Mouse (Mus musculus): ENCODE data around the gene Zscan29. TPM values are rescaled to one million over a fixed set of nuclear protein-coding genes. Genes with fewer than 3 reads are reported as not detected.

Zscan29 gene
- total RNA-seq, 1 experiment: 5.0 TPM

GRCm38 (mm10) chr2:121183431-121183830 is 12.5 kb upstream of the Zscan29 start:
- Histone ChIP-seq H3K36me3 (ENCODE audit: control insufficient read depth, insufficient read depth, low read length, poor library complexity, severe bottlenecking) (peaks cover 19% of the 10 kb centered on the region), H3K4me3 (ENCODE audit: insufficient read depth in 1 of 2, low read depth in 1 of 2, low read length in 2 of 2, poor library complexity in 1 of 2, severe bottlenecking in 1 of 2) (no peak overlapping the region), H3K27ac (ENCODE audit: insufficient read depth, low read depth, low read length, poor library complexity, severe bottlenecking) (no peak overlapping the region), H3K9me3 (ENCODE audit: control insufficient read depth, insufficient read depth, low read depth, low read length) (no peaks in the 10 kb centered on the region), H3K9ac (ENCODE audit: insufficient read depth, low read depth, low read length, poor library complexity, severe bottlenecking) (no peak overlapping the region), H3K4me1 (ENCODE audit: control insufficient read depth in 2 of 2, insufficient read depth in 2 of 2, low read length in 2 of 2, poor library complexity in 1 of 2) (no peaks in the 10 kb centered on the region)
- TF ChIP-seq HCFC1 (IDR thresholded peaks at IDR 0.05; ENCODE audit: borderline replicate concordance, insufficient read depth, low read length): no peak
- TF ChIP-seq ZNF384 (IDR thresholded peaks at IDR 0.05; ENCODE audit: low read depth, low read length): no peak
- TF ChIP-seq ZC3H11A (IDR thresholded peaks at IDR 0.05; ENCODE audit: borderline replicate concordance, low read depth, low read length): no peak
- no peak for TF ChIP-seq MAFK (IDR thresholded peaks at IDR 0.05; ENCODE audit: insufficient read depth, low read depth, low read length)
- TF ChIP-seq CHD2 (IDR thresholded peaks at IDR 0.05; ENCODE audit: low read depth, low read length): no peak
- in situ Hi-C loops (cut with MboI; ENCODE audit: low sequenced_read_pairs in 2 of 2, unreplicated experiment in 2 of 2): loop anchor here (10.0 kb wide), 2 partner anchors 151 to 161 kb away; no protein-coding TSS in a partner anchor
- no peak for DNase-seq (ENCODE audit: low read depth, low spot score)

GRCm38 (mm10) chr2:121178828-121179479 is 8.0 kb upstream of the Zscan29 start:
- H3K9me3 ChIP-seq (ENCODE audit: control insufficient read depth, insufficient read depth, low read depth, low read length): no peaks in the 10 kb centered on the region
- TF ChIP-seq ZC3H11A (IDR thresholded peaks at IDR 0.05; ENCODE audit: borderline replicate concordance, low read depth, low read length) (no peak), CHD2 (IDR thresholded peaks at IDR 0.05; ENCODE audit: low read depth, low read length) (no peak), ZNF384 (IDR thresholded peaks at IDR 0.05; ENCODE audit: low read depth, low read length) (no peak), HCFC1 (IDR thresholded peaks at IDR 0.05; ENCODE audit: borderline replicate concordance, insufficient read depth, low read length) (no peak), MAFK (IDR thresholded peaks at IDR 0.05; ENCODE audit: insufficient read depth, low read depth, low read length) (no peak)
- H3K4me1 ChIP-seq (ENCODE audit: control insufficient read depth in 2 of 2, insufficient read depth in 2 of 2, low read length in 2 of 2, poor library complexity in 1 of 2): no peaks in the 10 kb centered on the region
- peaks cover 11% of the 10 kb centered on the region for H3K36me3 ChIP-seq (ENCODE audit: control insufficient read depth, insufficient read depth, low read length, poor library complexity, severe bottlenecking)
- no peak overlapping the region for H3K27ac ChIP-seq (ENCODE audit: insufficient read depth, low read depth, low read length, poor library complexity, severe bottlenecking)
- in situ Hi-C loops (cut with MboI; ENCODE audit: low sequenced_read_pairs in 2 of 2, unreplicated experiment in 2 of 2): loop anchor here in 1 of 2 experiments (10.0 kb wide), 1 partner anchor 216 kb away; no protein-coding TSS in a partner anchor
- H3K4me3 ChIP-seq (ENCODE audit: insufficient read depth in 1 of 2, low read depth in 1 of 2, low read length in 2 of 2, poor library complexity in 1 of 2, severe bottlenecking in 1 of 2): no peak overlapping the region
- no peak for DNase-seq (ENCODE audit: low read depth, low spot score)
- H3K9ac ChIP-seq (ENCODE audit: insufficient read depth, low read depth, low read length, poor library complexity, severe bottlenecking): no peak overlapping the region

GRCm38 (mm10) chr2:121170481-121170971 is 399 bp downstream of the Zscan29 start, which contains the start of gene Tubgcp4:
Gene Tubgcp4, plus strand, starts transcription at chr2:121170654.
- peaks cover 4% of the 10 kb centered on the region for H3K36me3 ChIP-seq (ENCODE audit: control insufficient read depth, insufficient read depth, low read length, poor library complexity, severe bottlenecking)
- in situ Hi-C loops (cut with MboI; ENCODE audit: low sequenced_read_pairs in 2 of 2, unreplicated experiment in 2 of 2): loop anchor here in 1 of 2 experiments (10.0 kb wide), 1 partner anchor 224 kb away; no protein-coding TSS in a partner anchor
- TF ChIP-seq MAFK (IDR thresholded peaks at IDR 0.05; ENCODE audit: insufficient read depth, low read depth, low read length): no peak
- no peak for TF ChIP-seq HCFC1 (IDR thresholded peaks at IDR 0.05; ENCODE audit: borderline replicate concordance, insufficient read depth, low read length)
- TF ChIP-seq CHD2 (IDR thresholded peaks at IDR 0.05; ENCODE audit: low read depth, low read length): no peak
- no peak for TF ChIP-seq ZC3H11A (IDR thresholded peaks at IDR 0.05; ENCODE audit: borderline replicate concordance, low read depth, low read length)
- TF ChIP-seq ZNF384 (IDR thresholded peaks at IDR 0.05; ENCODE audit: low read depth, low read length): no peak
- DNase-seq (ENCODE audit: low read depth, low spot score): peak; percentile 29
- H3K27ac ChIP-seq (ENCODE audit: insufficient read depth, low read depth, low read length, poor library complexity, severe bottlenecking): no peak within 1 kb of the TSS
- peak within 1 kb of the TSS; percentile 88 to 98 for H3K4me3 ChIP-seq (ENCODE audit: insufficient read depth in 1 of 2, low read depth in 1 of 2, low read length in 2 of 2, poor library complexity in 1 of 2, severe bottlenecking in 1 of 2)
- no peaks in the 10 kb centered on the region for H3K9me3 ChIP-seq (ENCODE audit: control insufficient read depth, insufficient read depth, low read depth, low read length)
- no peaks in the 10 kb centered on the region for H3K4me1 ChIP-seq (ENCODE audit: control insufficient read depth in 2 of 2, insufficient read depth in 2 of 2, low read length in 2 of 2, poor library complexity in 1 of 2)
- peak within 1 kb of the TSS; percentile 90 for H3K9ac ChIP-seq (ENCODE audit: insufficient read depth, low read depth, low read length, poor library complexity, severe bottlenecking)

- Histone ChIP-seq H3K27ac (ENCODE audit: insufficient read depth, low read depth, low read length, poor library complexity, severe bottlenecking) (no peak overlapping the region), H3K4me1 (ENCODE audit: control insufficient read depth in 2 of 2, insufficient read depth in 2 of 2, low read length in 2 of 2, poor library complexity in 1 of 2) (no peaks in the 10 kb centered on the region), H3K4me3 (ENCODE audit: insufficient read depth in 1 of 2, low read depth in 1 of 2, low read length in 2 of 2, poor library complexity in 1 of 2, severe bottlenecking in 1 of 2) (peak overlapping the region; percentile 88 to 98; a peak in 3 of 4 replicates), H3K9ac (ENCODE audit: insufficient read depth, low read depth, low read length, poor library complexity, severe bottlenecking) (no peak overlapping the region; the same call in 1 of the 2 replicates), H3K9me3 (ENCODE audit: control insufficient read depth, insufficient read depth, low read depth, low read length) (no peaks in the 10 kb centered on the region), H3K36me3 (ENCODE audit: control insufficient read depth, insufficient read depth, low read length, poor library complexity, severe bottlenecking) (peaks cover 2% of the 10 kb centered on the region)
- TF ChIP-seq HCFC1 (IDR thresholded peaks at IDR 0.05; ENCODE audit: borderline replicate concordance, insufficient read depth, low read length) (no peak), ZC3H11A (IDR thresholded peaks at IDR 0.05; ENCODE audit: borderline replicate concordance, low read depth, low read length) (no peak), MAFK (IDR thresholded peaks at IDR 0.05; ENCODE audit: insufficient read depth, low read depth, low read length) (no peak), ZNF384 (IDR thresholded peaks at IDR 0.05; ENCODE audit: low read depth, low read length) (no peak), CHD2 (IDR thresholded peaks at IDR 0.05; ENCODE audit: low read depth, low read length) (no peak)
- no peak for DNase-seq (ENCODE audit: low read depth, low spot score)
- in situ Hi-C loops (cut with MboI; ENCODE audit: low sequenced_read_pairs in 2 of 2, unreplicated experiment in 2 of 2): loop anchor here in 1 of 2 experiments (10.0 kb wide), 1 partner anchor 225 kb away; no protein-coding TSS in a partner anchor
Observed at GRCm38 (mm10) chr2:121169902-121170301, 1.0 kb downstream of the Zscan29 start.
